Mouse (Mus musculus) gastrocnemius, postnatal 10 days (tissue): ENCODE data around the gene Add3. TPM values are rescaled to one million over a fixed set of nuclear protein-coding genes. Genes with fewer than 3 reads are reported as not detected.

Experiments
- DNase-seq: peaks from one replicate; pipeline ENCODE4 v3.0.0; 2021; ENCODE audit warnings: mixed read lengths
- total RNA-seq, 2 experiments: library from RNA; stranded (reverse); gene quantifications; 2 replicates each; pipeline ENCODE4 v1.2.3; 2021

Add3 gene
- total RNA-seq, 2 experiments from 2014 or later: 61.3 to 68.6 TPM

- no peak for DNase-seq
Measured at GRCm38 (mm10) chr19:53130399-53131175, 9.7 kb upstream of the Add3 start.

GRCm38 (mm10) chr19:53132471-53132870, 7.8 kb upstream of the Add3 start:
- no peak for DNase-seq

- no peak for DNase-seq
Measured at GRCm38 (mm10) chr19:53136336-53137090, 3.7 kb upstream of the Add3 start.

GRCm38 (mm10) chr19:53137116-53137670, 3.0 kb upstream of the Add3 start:
- DNase-seq: no peak

- DNase-seq: no peak
Measured at GRCm38 (mm10) chr19:53140804-53141250, 584 bp downstream of the Add3 start.

- peak; percentile 61 for DNase-seq
Measured at GRCm38 (mm10) chr19:53141251-53142072, 1.2 kb downstream of the Add3 start.

- peak; percentile 99 for DNase-seq
Measured at GRCm38 (mm10) chr19:53142190-53143107, 2.2 kb downstream of the Add3 start.

- peak; percentile 26 for DNase-seq
Measured at GRCm38 (mm10) chr19:53143108-53143971, 3.1 kb downstream of the Add3 start.

GRCm38 (mm10) chr19:53145075-53145474, 4.8 kb downstream of the Add3 start:
- no peak for DNase-seq

- DNase-seq: no peak
Measured at GRCm38 (mm10) chr19:53149381-53149780, 9.1 kb downstream of the Add3 start.

GRCm38 (mm10) chr19:53152451-53152850, 12.2 kb downstream of the Add3 start:
- DNase-seq: no peak

- no peak for DNase-seq
Measured at GRCm38 (mm10) chr19:53153096-53153495, 12.9 kb downstream of the Add3 start.

- DNase-seq: no peak
Measured at GRCm38 (mm10) chr19:53154156-53154555, 13.9 kb downstream of the Add3 start.

GRCm38 (mm10) chr19:53156361-53156760, 16.1 kb downstream of the Add3 start:
- no peak for DNase-seq

- no peak for DNase-seq
Measured at GRCm38 (mm10) chr19:53157176-53157575, 16.9 kb downstream of the Add3 start.

GRCm38 (mm10) chr19:53159351-53159750, 19.1 kb downstream of the Add3 start:
- DNase-seq: no peak

GRCm38 (mm10) chr19:53162927-53163326, 22.7 kb downstream of the Add3 start:
- DNase-seq: no peak

GRCm38 (mm10) chr19:53164645-53165044, 24.4 kb downstream of the Add3 start:
- DNase-seq: no peak

GRCm38 (mm10) chr19:53165305-53166240, 25.3 kb downstream of the Add3 start:
- DNase-seq: no peak
